Mouse (Mus musculus) hindbrain, postnatal 0 days (tissue): ENCODE measurements around the gene 1700012B09Rik. TPM values are rescaled to one million over a fixed set of nuclear protein-coding genes. Genes with fewer than 3 reads are reported as not detected.

Source experiments
- ATAC-seq: fragments of 200-750 bp; cut with Nextera tagmentation; 2 replicates; pipeline ENCODE4 v1.8.0; 2017; ENCODE audit warnings: mild to moderate bottlenecking, moderate TSS enrichment, moderate library complexity
- DNase-seq: peaks from one replicate; pipeline ENCODE4 v3.0.0-alpha.2; 2015; ENCODE audit warnings: low spot score
- H3K27ac ChIP-seq: fragments of 300-500 bp; sonication (generic); 2 replicates; pipeline ENCODE4 v1.5.1; 2014; ENCODE audit warnings: mild to moderate bottlenecking
- H3K27me3 ChIP-seq: fragments of 300-500 bp; sonication (generic); 2 replicates; pipeline ENCODE4 v1.6.1; 2014; ENCODE audit warnings: low read length, mixed read lengths; ENCODE audit not compliant: insufficient read depth
- H3K36me3 ChIP-seq: fragments of 300-500 bp; sonication (generic); 2 replicates; pipeline ENCODE4 v1.6.1; 2014; ENCODE audit warnings: low read length, mixed read lengths; ENCODE audit not compliant: insufficient read depth
- H3K4me1 ChIP-seq: fragments of 300-500 bp; sonication (generic); 2 replicates; pipeline ENCODE4 v1.6.1; 2014; ENCODE audit warnings: antibody characterized with exemption, low read length, mixed read lengths; ENCODE audit not compliant: insufficient read depth
- H3K4me2 ChIP-seq: fragments of 300-500 bp; sonication (generic); 2 replicates; pipeline ENCODE4 v1.6.1; 2014; ENCODE audit warnings: low read depth, mild to moderate bottlenecking, low read length, moderate library complexity, mixed read lengths
- H3K4me3 ChIP-seq: fragments of 300-500 bp; sonication (generic); 2 replicates; pipeline ENCODE4 v1.5.1; 2014; ENCODE audit warnings: low read length
- H3K9ac ChIP-seq: fragments of 300-500 bp; sonication (generic); replicated peaks from 2 replicates; pipeline ENCODE4 v1.6.1; 2014; ENCODE audit warnings: mild to moderate bottlenecking, low read length, moderate library complexity, mixed read lengths
- H3K9me3 ChIP-seq: fragments of 300-500 bp; sonication (generic); 2 replicates; pipeline ENCODE4 v1.6.1; 2016; ENCODE audit warnings: low read length, mixed read lengths
- CTCF ChIP-seq: IDR thresholded peaks from 2 replicates; pipeline ENCODE4 v1.5.1; 2016; ENCODE audit warnings: antibody characterized with exemption, control low read depth, low read depth
- WGBS: fragments of 180-500 bp; shearing (Covaris S2); extraction: QIAGEN DNeasy Blood & Tissue Kit; methylation state at CpG from one replicate; pipeline ENCODE4 v1.1.7; 2014; 5-methylcytosine and 5-hydroxymethylcytosine counted together
- polyA plus RNA-seq: library from polyadenylated mRNA; unstranded; fragments of >200 nt; fragmentation: Nextera tagmentation; extraction: Ambion mirVana; gene quantifications from 2 replicates; pipeline ENCODE4 v1.2.1, GENCODE M21; 2015
- total RNA-seq: library from RNA; depleted of rRNA; stranded (reverse); fragments of >200 nt; gene quantifications from 2 replicates; pipeline ENCODE4 v1.2.3, GENCODE M21; 2014

Gene 1700012B09Rik
- total and polyA plus RNA-seq, 2 experiments from 2014 or later: 0.42 to 4.0 TPM

DNA sequence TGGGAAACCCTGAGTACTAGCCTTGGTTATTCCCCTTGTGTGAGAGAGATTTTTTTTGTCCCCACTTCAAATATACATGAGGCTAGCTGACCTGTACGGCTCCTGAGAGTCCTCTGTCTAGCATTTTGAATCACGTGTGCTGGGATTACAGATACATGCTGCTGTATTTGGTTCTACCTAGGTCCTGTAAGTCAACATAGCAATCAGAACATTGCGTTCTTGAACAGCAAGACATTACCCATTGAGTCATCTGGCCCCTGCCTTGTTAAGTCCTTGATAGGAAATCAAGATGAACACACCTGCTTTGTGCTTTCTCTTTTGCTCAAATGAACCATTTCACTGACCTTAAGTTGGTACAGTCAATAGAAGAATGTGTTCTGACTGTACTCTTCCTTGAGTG is 16.4 kb downstream of the 1700012B09Rik start:
- Histone ChIP-seq H3K4me1 (peaks cover 10% of the 10 kb centered on the region; the same call in 1 of the 2 replicates), H3K9ac (no peak overlapping the region), H3K27ac (no peak overlapping the region), H3K9me3 (no peaks in the 10 kb centered on the region), H3K4me2 (no peak overlapping the region), H3K36me3 (no peaks in the 10 kb centered on the region), H3K4me3 (no peak overlapping the region), H3K27me3 (no peaks in the 10 kb centered on the region)
- DNase-seq (no peak), ATAC-seq (no peak)
- no peak for TF ChIP-seq CTCF
- WGBS: 85% methylated on average over 3 of the region's 3 CpGs

DNA sequence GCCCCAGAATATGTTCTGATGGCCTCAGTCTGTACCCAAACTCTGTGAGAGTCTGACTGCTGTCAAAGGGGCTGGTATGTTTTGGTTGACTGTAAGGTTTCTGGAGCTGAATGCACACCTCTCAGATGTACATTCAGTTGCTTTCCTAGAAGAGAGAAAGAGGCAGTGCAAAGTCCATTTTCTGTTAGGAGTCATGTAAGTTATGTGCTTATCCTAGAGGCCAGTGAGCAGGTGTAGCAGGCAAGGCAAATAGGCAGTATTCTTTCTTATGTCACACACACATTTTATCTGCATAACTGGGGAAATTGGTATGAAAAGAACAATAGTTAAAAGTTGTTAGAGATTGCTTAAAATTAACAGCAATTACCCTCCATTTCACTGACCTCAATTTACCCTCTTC is 16.9 kb downstream of the 1700012B09Rik start:
- no peak overlapping the region for H3K4me3 ChIP-seq
- no peak for ATAC-seq
- TF ChIP-seq CTCF: no peak
- no peak overlapping the region for H3K4me2 ChIP-seq
- no peak overlapping the region for H3K27ac ChIP-seq
- no peaks in the 10 kb centered on the region for H3K9me3 ChIP-seq
- DNase-seq: no peak
- H3K36me3 ChIP-seq: no peaks in the 10 kb centered on the region
- H3K4me1 ChIP-seq: peaks cover 10% of the 10 kb centered on the region; the same call in 1 of the 2 replicates
- H3K27me3 ChIP-seq: no peaks in the 10 kb centered on the region
- H3K9ac ChIP-seq: no peak overlapping the region

GRCm38 (mm10) chr9:14752001-14752522 is 18.8 kb downstream of the 1700012B09Rik start, which contains the start of gene Fut4:
TSS of gene Fut4 (minus strand) at chr9:14752393.
- Histone ChIP-seq H3K9ac (peak within 1 kb of the TSS; percentile 57), H3K9me3 (no peaks in the 10 kb centered on the region), H3K4me2 (peak within 1 kb of the TSS; percentile 88), H3K4me3 (peak within 1 kb of the TSS; percentile 45), H3K27me3 (no peaks in the 10 kb centered on the region), H3K27ac (no peak within 1 kb of the TSS), H3K36me3 (no peaks in the 10 kb centered on the region), H3K4me1 (peaks cover 10% of the 10 kb centered on the region; the same call in 1 of the 2 replicates)
- no peak for TF ChIP-seq CTCF
- ATAC-seq: peak; percentile 79
- 1% methylated on average over 28 of the region's 28 CpGs for WGBS
- peak; percentile 13 for DNase-seq

GRCm38 (mm10) chr9:14751503-14752000 is 19.3 kb downstream of the 1700012B09Rik start:
- H3K4me2 ChIP-seq: peak overlapping the region; percentile 88
- H3K36me3 ChIP-seq: no peaks in the 10 kb centered on the region
- H3K27me3 ChIP-seq: no peaks in the 10 kb centered on the region
- H3K9ac ChIP-seq: peak overlapping the region; percentile 57
- H3K27ac ChIP-seq: no peak overlapping the region
- WGBS: under 1% methylated on average over 49 of the region's 50 CpGs
- TF ChIP-seq CTCF: no peak; the same call in 1 of the 2 replicates
- ATAC-seq (peak; percentile 84), DNase-seq (peak; percentile 31)
- no peaks in the 10 kb centered on the region for H3K9me3 ChIP-seq
- peaks cover 10% of the 10 kb centered on the region; the same call in 1 of the 2 replicates for H3K4me1 ChIP-seq
- H3K4me3 ChIP-seq: peak overlapping the region; percentile 45

- no peak overlapping the region for H3K27ac ChIP-seq
- WGBS: 56% methylated on average over 42 of the region's 42 CpGs
- no peaks in the 10 kb centered on the region for H3K36me3 ChIP-seq
- no peak for TF ChIP-seq CTCF
- peaks cover 10% of the 10 kb centered on the region; the same call in 1 of the 2 replicates for H3K4me1 ChIP-seq
- ATAC-seq: peak; percentile 33; the same call in 1 of the 2 replicates
- DNase-seq: peak; percentile 30
- peak overlapping the region; percentile 45 for H3K4me3 ChIP-seq
- peak overlapping the region; percentile 88 for H3K4me2 ChIP-seq
- H3K9ac ChIP-seq: peak overlapping the region; percentile 57
- H3K27me3 ChIP-seq: no peaks in the 10 kb centered on the region
- no peaks in the 10 kb centered on the region for H3K9me3 ChIP-seq
Measured at GRCm38 (mm10) chr9:14750901-14751502, 19.8 kb downstream of the 1700012B09Rik start.

GRCm38 (mm10) chr9:14740151-14740924 is 30.5 kb downstream of the 1700012B09Rik start, which contains the start of gene Piwil4:
TSS of gene Piwil4 (minus strand) at chr9:14740733.
- ATAC-seq: no peak
- Histone ChIP-seq H3K4me1 (no peaks in the 10 kb centered on the region), H3K36me3 (no peaks in the 10 kb centered on the region), H3K9ac (no peak within 1 kb of the TSS), H3K27me3 (no peaks in the 10 kb centered on the region), H3K4me3 (no peak within 1 kb of the TSS), H3K27ac (no peak within 1 kb of the TSS), H3K4me2 (no peak within 1 kb of the TSS), H3K9me3 (no peaks in the 10 kb centered on the region)
- TF ChIP-seq CTCF: no peak
- WGBS: 88% methylated on average over 19 of the region's 19 CpGs
- DNase-seq: no peak
